Mouse (Mus musculus) liver, embryonic 14.5 days (tissue): ENCODE data around the gene Npr1. TPM values are rescaled to one million over a fixed set of nuclear protein-coding genes. Genes with fewer than 3 reads are reported as not detected.

Source experiments
- ATAC-seq: fragments of 200-750 bp; cut with Nextera tagmentation; 2 replicates; pipeline ENCODE4 v1.8.0; 2017; ENCODE audit warnings: moderate number of reproducible peaks, mild to moderate bottlenecking, moderate library complexity; ENCODE audit not compliant: insufficient read depth
- DNase-seq, 3 experiments: peaks; one replicate each; pipeline ENCODE4 v3.0.0-alpha.2; 2012 to 2013; ENCODE audit warnings: low read depth in 3 of 3, low spot score in 3 of 3
- H3K27ac ChIP-seq: fragments of 300-500 bp; sonication (generic); 2 replicates; pipeline ENCODE4 v1.5.1; 2014; ENCODE audit warnings: moderate library complexity, mild to moderate bottlenecking, control low read depth, inconsistent platforms
- H3K27me3 ChIP-seq: fragments of 300-500 bp; sonication (generic); 2 replicates; pipeline ENCODE4 v1.6.1; 2014; ENCODE audit warnings: mild to moderate bottlenecking, low read length, moderate library complexity; ENCODE audit not compliant: control insufficient read depth, insufficient read depth
- H3K36me3 ChIP-seq: fragments of 300-500 bp; sonication (generic); replicated peaks from 2 replicates; pipeline ENCODE4 v1.6.1; 2014; ENCODE audit warnings: low read depth; ENCODE audit not compliant: control insufficient read depth, insufficient read depth
- H3K4me1 ChIP-seq, 2 experiments: fragments of 200-500 bp in 1 of 2; fragments of 300-500 bp in 1 of 2; sonication (generic) in 1 of 2; replicated peaks; 2 replicates each; pipeline ENCODE4 v1.6.1; 2012 to 2014; ENCODE audit warnings: antibody characterized with exemption in 1 of 2, inconsistent platforms in 1 of 2, low read length in 1 of 2; ENCODE audit not compliant: control insufficient read depth in 2 of 2, insufficient read depth in 2 of 2
- H3K4me2 ChIP-seq: fragments of 300-500 bp; sonication (generic); 2 replicates; pipeline ENCODE4 v1.6.1; 2014; ENCODE audit warnings: low read depth, mild to moderate bottlenecking, control low read depth, moderate library complexity
- H3K4me3 ChIP-seq, 2 experiments: fragments of 200-500 bp in 1 of 2; fragments of 300-500 bp in 1 of 2; sonication (generic) in 1 of 2; 2 replicates each; pipeline ENCODE4 v1.5.1; 2012 to 2014; ENCODE audit warnings: low read depth in 2 of 2, low read length in 2 of 2, mild to moderate bottlenecking in 2 of 2, control low read depth in 1 of 2, inconsistent platforms in 1 of 2, moderate library complexity in 1 of 2; ENCODE audit not compliant: insufficient read depth in 1 of 2
- H3K9ac ChIP-seq: fragments of 300-500 bp; sonication (generic); replicated peaks from 2 replicates; pipeline ENCODE4 v1.6.1; 2014; ENCODE audit warnings: mild to moderate bottlenecking, control low read depth, moderate library complexity
- H3K9me3 ChIP-seq: fragments of 300-500 bp; sonication (generic); 2 replicates; pipeline ENCODE4 v1.6.1; 2016; ENCODE audit warnings: low read length, mixed read lengths; ENCODE audit not compliant: control insufficient read depth
- CTCF ChIP-seq: IDR thresholded peaks from 2 replicates; pipeline ENCODE4 v1.5.1; 2016; ENCODE audit warnings: antibody characterized with exemption, low read depth, control low read depth
- EP300 ChIP-seq: IDR thresholded peaks from 2 replicates; pipeline ENCODE4 v1.6.1; 2016; ENCODE audit warnings: antibody characterized with exemption, low read depth
- WGBS: fragments of 180-500 bp; shearing (Covaris S2); extraction: QIAGEN DNeasy Blood & Tissue Kit; methylation state at CpG from one replicate; pipeline ENCODE4 v1.1.7; 2014; ENCODE audit not compliant: insufficient replicate concordance; 5-methylcytosine and 5-hydroxymethylcytosine counted together
- polyA plus RNA-seq, 2 experiments: library from polyadenylated mRNA; depleted of rRNA in 1 of 2; stranded (reverse) in 1 of 2; unstranded in 1 of 2; fragments of >200 nt; fragmentation: Nextera tagmentation in 1 of 2; extraction: Ambion mirVana in 1 of 2; gene quantifications; 2 replicates each; pipeline versions ENCODE4 v1.2.1 to v1.2.3; 2012 to 2014

Npr1 gene
- polyA plus RNA-seq, 2 experiments = 2.8 to 7.2 TPM

DNA sequence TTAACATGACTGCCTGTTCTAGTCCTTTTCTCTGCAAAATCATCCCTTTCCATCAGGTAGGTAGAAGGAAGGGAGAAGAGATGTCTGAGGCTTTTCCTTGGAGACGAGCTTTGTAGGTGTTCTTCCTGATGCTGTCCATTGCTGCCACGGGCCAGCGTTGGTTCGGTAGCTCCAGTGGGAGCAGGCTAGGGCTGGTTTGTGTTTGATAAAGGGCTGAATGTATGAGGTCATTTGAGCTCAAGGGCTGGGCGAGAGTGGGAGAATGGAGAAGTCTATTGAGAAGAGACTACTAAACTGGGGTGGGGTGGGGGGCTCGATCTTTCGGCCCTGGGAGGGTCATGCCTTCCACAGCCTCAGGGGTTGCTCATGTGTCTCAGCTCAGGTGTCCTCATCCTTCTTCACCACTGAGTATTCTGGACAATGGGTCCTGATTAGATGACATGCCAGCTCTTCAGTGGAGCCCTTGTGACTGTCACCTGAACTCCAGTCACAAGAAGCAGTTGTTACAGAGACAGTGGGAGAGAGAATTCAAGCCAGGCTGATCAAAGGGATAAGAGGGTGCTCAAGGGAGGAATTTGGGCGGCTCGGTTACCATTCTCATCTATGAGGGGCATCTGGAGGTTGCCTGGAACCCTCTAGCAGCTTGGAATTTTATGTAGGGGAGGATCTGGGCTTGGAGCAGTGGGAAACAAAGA is 47.4 kb upstream of the Npr1 start:
- Histone ChIP-seq H3K4me3 (no peak overlapping the region), H3K4me2 (peak overlapping the region; percentile 98), H3K27me3 (no peaks in the 10 kb centered on the region; the same call in 1 of the 2 replicates), H3K9me3 (no peaks in the 10 kb centered on the region), H3K36me3 (no peaks in the 10 kb centered on the region), H3K27ac (no peak overlapping the region), H3K4me1 (peaks cover 8 to 20% of the 10 kb centered on the region in 2 experiments), H3K9ac (no peak overlapping the region)
- 65% methylated on average over 9 of the region's 9 CpGs for WGBS
- DNase-seq = no peak
- TF ChIP-seq EP300 = no peak
- TF ChIP-seq CTCF = no peak
- ATAC-seq = no peak

DNA sequence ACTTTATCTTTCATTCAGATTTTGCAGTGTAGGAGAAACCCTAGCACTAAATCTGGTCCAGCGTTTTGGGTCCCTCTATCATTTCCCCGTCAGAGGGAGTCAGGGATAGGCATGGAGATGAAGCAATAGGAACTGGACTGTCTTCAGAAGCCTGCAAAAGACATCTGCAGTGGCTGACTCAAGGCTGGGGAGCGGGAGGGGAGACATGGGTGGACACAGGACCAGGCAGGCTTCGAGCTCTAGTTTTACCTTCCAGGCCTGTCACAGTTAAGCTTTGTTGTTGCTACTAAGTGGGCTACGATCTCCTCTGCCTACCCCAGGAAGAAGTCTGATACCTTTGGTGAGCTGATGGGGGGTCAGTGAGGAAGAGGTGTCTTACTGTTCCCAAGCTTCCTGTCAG is 46.6 kb upstream of the Npr1 start:
- peaks cover 5% of the 10 kb centered on the region for H3K36me3 ChIP-seq
- H3K9ac ChIP-seq = no peak overlapping the region
- H3K4me1 ChIP-seq = peaks cover 14 to 26% of the 10 kb centered on the region in 2 experiments
- 68% methylated on average over 5 of the region's 5 CpGs for WGBS
- no peaks in the 10 kb centered on the region for H3K9me3 ChIP-seq
- H3K27ac ChIP-seq = no peak overlapping the region
- no peak for ATAC-seq
- TF ChIP-seq EP300 (no peak), CTCF (no peak)
- H3K4me2 ChIP-seq = no peak overlapping the region
- no peak for DNase-seq
- H3K27me3 ChIP-seq = no peaks in the 10 kb centered on the region; the same call in 1 of the 2 replicates
- H3K4me3 ChIP-seq = no peak overlapping the region

DNA sequence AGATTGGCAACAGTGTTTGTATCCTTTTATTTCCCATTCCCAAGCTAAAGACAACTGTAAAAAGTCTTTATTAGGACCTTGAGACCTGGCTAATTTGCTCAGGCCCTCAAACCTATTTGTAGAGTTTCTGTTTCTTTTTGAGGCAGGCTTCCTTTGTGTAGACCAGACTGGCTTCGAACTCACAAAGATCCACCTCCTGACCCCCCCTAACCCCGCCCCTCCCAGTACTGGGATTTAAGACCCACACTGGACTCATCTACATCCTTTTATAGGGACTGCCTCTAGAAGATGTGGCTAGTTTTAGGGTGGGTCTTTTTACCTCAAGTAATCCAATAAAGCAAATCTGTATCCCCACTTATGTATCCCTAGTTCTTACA is 44.1 kb upstream of the Npr1 start:
- Histone ChIP-seq H3K27ac (peak overlapping the region; percentile 24), H3K27me3 (no peaks in the 10 kb centered on the region; the same call in 1 of the 2 replicates), H3K4me2 (peak overlapping the region; percentile 67), H3K4me3 (peak overlapping the region; percentile 9 to 93), H3K9me3 (no peaks in the 10 kb centered on the region), H3K36me3 (peaks cover 31% of the 10 kb centered on the region), H3K4me1 (peaks cover 11 to 20% of the 10 kb centered on the region in 2 experiments), H3K9ac (peak overlapping the region; percentile 25)
- TF ChIP-seq EP300 = no peak
- no peak for TF ChIP-seq CTCF
- WGBS = 8% methylated on average over 2 of the region's 2 CpGs
- no peak for DNase-seq
- no peak for ATAC-seq

GRCm38 (mm10) chr3:90508950-90509746 is 43.5 kb upstream of the Npr1 start, which contains the start of gene Chtop:
Chtop (minus strand) TSS chr3:90509498.
- peaks cover 11 to 15% of the 10 kb centered on the region in 2 experiments for H3K4me1 ChIP-seq
- peak; percentile 92 for ATAC-seq
- peak within 1 kb of the TSS; percentile 97 for H3K4me2 ChIP-seq
- peak within 1 kb of the TSS; percentile 93 to 97 for H3K4me3 ChIP-seq
- H3K27me3 ChIP-seq = no peaks in the 10 kb centered on the region; the same call in 1 of the 2 replicates
- under 1% methylated on average over 65 of the region's 66 CpGs for WGBS
- DNase-seq = peak; percentile 98 to 99 (median 98)
- peaks cover 37% of the 10 kb centered on the region for H3K36me3 ChIP-seq
- no peaks in the 10 kb centered on the region for H3K9me3 ChIP-seq
- peak within 1 kb of the TSS; percentile 99 for H3K9ac ChIP-seq
- peak within 1 kb of the TSS; percentile 84 for H3K27ac ChIP-seq
- TF ChIP-seq CTCF (no peak), EP300 (no peak)
